Comparison of ENCODE assay signal across 14 mouse cellular contexts in the genomic region with DNA sequence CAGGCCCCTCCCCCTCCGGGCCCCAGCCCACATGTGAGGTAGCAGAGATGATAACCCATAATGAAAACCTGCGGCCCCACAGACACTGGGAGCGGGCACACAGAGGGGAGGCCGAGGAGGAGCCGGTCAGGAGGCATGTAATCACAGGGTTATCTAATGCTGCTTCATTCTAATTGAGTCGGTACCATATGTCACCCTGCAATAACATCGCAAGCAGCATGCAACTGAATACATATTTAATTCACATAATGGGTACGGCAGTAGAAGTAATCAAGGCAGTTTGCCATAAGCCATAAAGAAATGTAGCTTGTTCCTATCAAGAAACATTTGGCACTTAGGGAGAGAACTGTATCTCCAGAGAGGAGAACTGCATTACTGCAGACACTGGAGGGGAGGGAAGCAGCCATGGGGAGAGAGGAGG.
DNase-seq lines count a peak whose midpoint lies in the region; ATAC-seq and TF ChIP-seq lines count a peak whose summit lies in the region.
"Had no signal": no experiment of that assay in that cellular context is flagged by ENCODE, and none has a peak within 500 bp of the region (broad histone marks: within the 10 kb centered on the region; RNA-seq: fewer than 3 reads in every experiment).

No protein-coding gene starts in this region.

- TF ChIP-seq CTCF in hindbrain, postnatal 0 days (IDR thresholded peaks at IDR 0.05; ENCODE audit: low read depth): no peak

- ATAC-seq in hindbrain, postnatal 0 days: no peak; the same call in 1 of the 2 replicates
- no peak for ATAC-seq in forebrain, embryonic 11.5 days (replicated peaks; ENCODE audit: low FRiP score)
- ATAC-seq in hindbrain, embryonic 14.5 days (ENCODE audit: low FRiP score): peak; percentile 54
- ATAC-seq in midbrain, embryonic 14.5 days (ENCODE audit: low FRiP score, low TSS enrichment): peak; percentile 37; the same call in 1 of the 2 replicates
- ATAC-seq: intestine, embryonic 15.5 days had no signal

- WGBS in hindbrain, embryonic 10.5 days: 77% methylated on average over 8 of the region's 8 CpGs
- 49% methylated on average over 8 of the region's 8 CpGs for WGBS in hindbrain, postnatal 0 days
- WGBS in forebrain, embryonic 11.5 days: 75% methylated on average over 8 of the region's 8 CpGs
- 30% methylated on average over 8 of the region's 8 CpGs for WGBS in hindbrain, embryonic 14.5 days
- WGBS in midbrain, embryonic 14.5 days: 43% methylated on average over 8 of the region's 8 CpGs

- H3K4me2 ChIP-seq in hindbrain, postnatal 0 days (ENCODE audit: low read depth, low read length): no peak overlapping the region
- no peak overlapping the region for H3K4me2 ChIP-seq in forebrain, embryonic 11.5 days (ENCODE audit: low read depth, low read length, severe bottlenecking)
- no peak overlapping the region for H3K4me2 ChIP-seq in hindbrain, embryonic 14.5 days (replicated peaks)
- H3K4me2 ChIP-seq in midbrain, embryonic 14.5 days (ENCODE audit: low read length): no peak overlapping the region
- H3K4me2 ChIP-seq: intestine, embryonic 15.5 days had no signal

- no peaks in the 10 kb centered on the region for H3K36me3 ChIP-seq in hindbrain, embryonic 10.5 days
- no peaks in the 10 kb centered on the region for H3K36me3 ChIP-seq in hindbrain, postnatal 0 days (ENCODE audit: insufficient read depth, low read length)
- no peaks in the 10 kb centered on the region for H3K36me3 ChIP-seq in forebrain, embryonic 11.5 days (ENCODE audit: control insufficient read depth, insufficient read depth, low read length)
- H3K36me3 ChIP-seq in hindbrain, embryonic 14.5 days (replicated peaks; ENCODE audit: control insufficient read depth, insufficient read depth): no peaks in the 10 kb centered on the region
- H3K36me3 ChIP-seq in midbrain, embryonic 14.5 days (ENCODE audit: control insufficient read depth, insufficient read depth, low read length): 0 out of 2 replicates have a peak, but pooled peaks cover 2% of the 10 kb centered on the region
- H3K36me3 ChIP-seq: intestine, embryonic 15.5 days had no signal

- H3K9me3 ChIP-seq in hindbrain, embryonic 10.5 days: no peaks in the 10 kb centered on the region
- no peaks in the 10 kb centered on the region for H3K9me3 ChIP-seq in hindbrain, postnatal 0 days (ENCODE audit: low read length)
- no peaks in the 10 kb centered on the region for H3K9me3 ChIP-seq in forebrain, embryonic 11.5 days (ENCODE audit: control insufficient read depth, low read length)
- no peaks in the 10 kb centered on the region for H3K9me3 ChIP-seq in hindbrain, embryonic 14.5 days (ENCODE audit: control insufficient read depth, low read length)
- H3K9me3 ChIP-seq in midbrain, embryonic 14.5 days (ENCODE audit: control insufficient read depth, low read length): no peaks in the 10 kb centered on the region
- H3K9me3 ChIP-seq: intestine, embryonic 15.5 days had no signal

- H3K4me3 ChIP-seq in hindbrain, embryonic 10.5 days: no peak overlapping the region
- no peak overlapping the region for H3K4me3 ChIP-seq in hindbrain, postnatal 0 days (ENCODE audit: low read length)
- no peak overlapping the region for H3K4me3 ChIP-seq in forebrain, embryonic 11.5 days (ENCODE audit: low read depth, low read length)
- H3K4me3 ChIP-seq in hindbrain, embryonic 14.5 days (replicated peaks; ENCODE audit: low read length): no peak overlapping the region
- no peak overlapping the region for H3K4me3 ChIP-seq in midbrain, embryonic 14.5 days (replicated peaks; ENCODE audit: low read depth, low read length)
- H3K4me3 ChIP-seq: intestine, embryonic 15.5 days; left cerebral cortex, adult 2 months had no signal

- no peak overlapping the region for H3K9ac ChIP-seq in hindbrain, postnatal 0 days (replicated peaks; ENCODE audit: low read length)
- no peak overlapping the region for H3K9ac ChIP-seq in forebrain, embryonic 11.5 days (ENCODE audit: low read length)
- no peak overlapping the region for H3K9ac ChIP-seq in hindbrain, embryonic 14.5 days
- no peak overlapping the region for H3K9ac ChIP-seq in midbrain, embryonic 14.5 days (replicated peaks; ENCODE audit: low read length)
- H3K9ac ChIP-seq: intestine, embryonic 15.5 days had no signal

- H3K27ac ChIP-seq in hindbrain, embryonic 10.5 days: peak overlapping the region; percentile 78
- no peak overlapping the region for H3K27ac ChIP-seq in hindbrain, postnatal 0 days
- 0 out of 2 replicates have a peak overlapping the region, but pooled peaks have one; percentile 37 for H3K27ac ChIP-seq in forebrain, embryonic 11.5 days (ENCODE audit: low read depth, low read length)
- peak overlapping the region; percentile 55 for H3K27ac ChIP-seq in hindbrain, embryonic 14.5 days
- peak overlapping the region; percentile 15 for H3K27ac ChIP-seq in midbrain, embryonic 14.5 days (replicated peaks; ENCODE audit: low read depth, low read length)
- H3K27ac ChIP-seq: intestine, embryonic 15.5 days; left cerebral cortex, adult 2 months had no signal

- peaks cover 40% of the 10 kb centered on the region for H3K4me1 ChIP-seq in hindbrain, embryonic 10.5 days (replicated peaks)
- peaks cover 15% of the 10 kb centered on the region for H3K4me1 ChIP-seq in hindbrain, postnatal 0 days (ENCODE audit: insufficient read depth, low read length)
- H3K4me1 ChIP-seq in forebrain, embryonic 11.5 days (replicated peaks; ENCODE audit: control insufficient read depth, insufficient read depth, low read length): peaks cover 17% of the 10 kb centered on the region
- H3K4me1 ChIP-seq in hindbrain, embryonic 14.5 days (replicated peaks; ENCODE audit: control insufficient read depth, insufficient read depth, low read length): peaks cover 28% of the 10 kb centered on the region
- peaks cover 36% of the 10 kb centered on the region for H3K4me1 ChIP-seq in midbrain, embryonic 14.5 days (ENCODE audit: control insufficient read depth, insufficient read depth, low read length)

- DNase-seq in hindbrain, embryonic 10.5 days (ENCODE audit: low spot score): no peak
- DNase-seq in hindbrain, postnatal 0 days (ENCODE audit: low spot score): no peak
- DNase-seq in forebrain, embryonic 11.5 days (ENCODE audit: low spot score): no peak
- no peak for DNase-seq in hindbrain, embryonic 14.5 days (ENCODE audit: low spot score)
- DNase-seq in midbrain, embryonic 14.5 days: no peak
- DNase-seq in cerebellum, adult 11-12 months: no peak
- DNase-seq in retina, postnatal 1 day: no peak
- no peak for DNase-seq in gastrocnemius, postnatal 4 days (ENCODE audit: low spot score in 2 of 2)
- DNase-seq: adrenal gland, adult 2 months; embryo, embryonic 11 days; kidney, postnatal 14 days; lung, postnatal 36 days had no signal

- no peaks in the 10 kb centered on the region for H3K27me3 ChIP-seq in hindbrain, embryonic 10.5 days (ENCODE audit: insufficient read depth, poor library complexity, severe bottlenecking)
- no peaks in the 10 kb centered on the region for H3K27me3 ChIP-seq in hindbrain, postnatal 0 days (ENCODE audit: insufficient read depth, low read length)
- no peaks in the 10 kb centered on the region for H3K27me3 ChIP-seq in forebrain, embryonic 11.5 days (ENCODE audit: control insufficient read depth, insufficient read depth, low read length)
- no peaks in the 10 kb centered on the region for H3K27me3 ChIP-seq in hindbrain, embryonic 14.5 days (ENCODE audit: control insufficient read depth, insufficient read depth, low read length)
- no peaks in the 10 kb centered on the region for H3K27me3 ChIP-seq in midbrain, embryonic 14.5 days (ENCODE audit: control insufficient read depth, insufficient read depth, low read length)
- H3K27me3 ChIP-seq: intestine, embryonic 15.5 days had no signal

Comparison
In these comparisons a context has a peak if more than half of its experiments do, and no peak if none do; other contexts are left out.
1. ATAC-seq: peak in hindbrain, embryonic 14.5 days (single experiment) and midbrain, embryonic 14.5 days (single experiment); none in hindbrain, postnatal 0 days (single experiment) and forebrain, embryonic 11.5 days (single experiment).